Mouse (Mus musculus) liver, adult 2 months (tissue): Measurements from ENCODE around the gene Gm10272.

Experiments
- CTCF ChIP-seq: fragments of 200-500 bp; IDR thresholded peaks from 2 replicates; pipeline ENCODE4 v1.5.1; 2011; ENCODE audit warnings: low read depth, low read length, control low read depth
- POLR2A ChIP-seq: fragments of 200-500 bp; IDR thresholded peaks from 2 replicates; pipeline ENCODE4 v1.6.1; 2011; ENCODE audit warnings: low read length, control low read depth; ENCODE audit not compliant: insufficient read depth; ENCODE audit errors: extremely low read depth

DNA sequence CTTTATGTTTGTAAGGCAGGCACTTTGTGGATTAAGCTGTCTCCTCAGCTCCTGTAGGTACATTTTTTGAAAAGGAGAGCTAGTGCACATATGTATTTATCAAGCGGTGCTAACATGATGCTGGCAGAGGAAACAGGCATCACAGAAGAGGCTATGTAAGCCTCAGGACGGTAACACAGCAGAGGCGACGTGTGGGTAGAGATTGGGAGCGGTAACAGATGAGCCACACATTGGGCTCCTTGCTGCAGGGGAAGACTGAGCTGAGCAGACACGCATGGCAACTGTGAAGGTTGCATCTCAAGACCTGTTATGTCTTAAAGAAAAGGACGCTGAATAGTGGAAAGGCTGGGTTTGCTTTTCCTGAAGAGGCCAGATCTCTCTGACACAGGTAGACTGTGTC, 23.4 kb upstream of the Gm10272 start:
- TF ChIP-seq CTCF = no peak
- TF ChIP-seq POLR2A = no peak
